Mouse (Mus musculus): ENCODE results near the gene Nostrin. TPM values are rescaled to one million over a fixed set of nuclear protein-coding genes. Genes with fewer than 3 reads are reported as not detected.

Nostrin gene
- 1.6 and 1.7 TPM in 2 replicates for polyA plus RNA-seq (2014; fragmentation: Nextera tagmentation; extraction: Ambion mirVana)

- 55% methylated on average over 15 of the region's 15 CpGs for WGBS
- Histone ChIP-seq H3K4me1 (ENCODE audit: control insufficient read depth, insufficient read depth, low read length) (no peaks in the 10 kb centered on the region), H3K4me3 (ENCODE audit: low read depth, low read length) (no peak within 1 kb of the TSS), H3K9ac (ENCODE audit: low read length) (no peak within 1 kb of the TSS), H3K4me2 (ENCODE audit: low read depth, severe bottlenecking) (no peak within 1 kb of the TSS), H3K36me3 (ENCODE audit: control insufficient read depth, insufficient read depth, low read length) (no peaks in the 10 kb centered on the region), H3K9me3 (ENCODE audit: control insufficient read depth, low read length) (no peaks in the 10 kb centered on the region), H3K27ac (replicated peaks; ENCODE audit: low read depth, low read length) (no peak within 1 kb of the TSS), H3K27me3 (ENCODE audit: control insufficient read depth, insufficient read depth, low read length) (no peaks in the 10 kb centered on the region)
- ATAC-seq (ENCODE audit: insufficient number of reproducible peaks, low FRiP score, low TSS enrichment, low read depth): no peak
- DNase-seq (ENCODE audit: low spot score): peak; percentile 25
These were observed at the start of gene Nostrin for GRCm38 (mm10) chr2:69135661-69136576. Gene Nostrin (plus strand): TSS chr2:69135800.

- ATAC-seq (ENCODE audit: insufficient number of reproducible peaks, low FRiP score, low TSS enrichment, low read depth) (no peak), DNase-seq (ENCODE audit: low spot score) (no peak)
- H3K27me3 ChIP-seq (ENCODE audit: control insufficient read depth, insufficient read depth, low read length): no peaks in the 10 kb centered on the region
- no peak overlapping the region for H3K27ac ChIP-seq (replicated peaks; ENCODE audit: low read depth, low read length)
- H3K9me3 ChIP-seq (ENCODE audit: control insufficient read depth, low read length): no peaks in the 10 kb centered on the region
- H3K9ac ChIP-seq (ENCODE audit: low read length): no peak overlapping the region
- no peaks in the 10 kb centered on the region for H3K4me1 ChIP-seq (ENCODE audit: control insufficient read depth, insufficient read depth, low read length)
- H3K4me2 ChIP-seq (ENCODE audit: low read depth, severe bottlenecking): no peak overlapping the region
- no peaks in the 10 kb centered on the region for H3K36me3 ChIP-seq (ENCODE audit: control insufficient read depth, insufficient read depth, low read length)
- no peak overlapping the region for H3K4me3 ChIP-seq (ENCODE audit: low read depth, low read length)
- WGBS: 87% methylated on average over 8 of the region's 8 CpGs
These were observed 48.9 kb upstream of the Nostrin start for GRCm38 (mm10) chr2:69086505-69087260.

- Histone ChIP-seq H3K4me2 (ENCODE audit: low read depth, severe bottlenecking) (no peak overlapping the region), H3K9me3 (ENCODE audit: control insufficient read depth, low read length) (no peaks in the 10 kb centered on the region), H3K4me1 (ENCODE audit: control insufficient read depth, insufficient read depth, low read length) (no peaks in the 10 kb centered on the region), H3K27me3 (ENCODE audit: control insufficient read depth, insufficient read depth, low read length) (no peaks in the 10 kb centered on the region), H3K27ac (replicated peaks; ENCODE audit: low read depth, low read length) (no peak overlapping the region), H3K36me3 (ENCODE audit: control insufficient read depth, insufficient read depth, low read length) (no peaks in the 10 kb centered on the region), H3K4me3 (ENCODE audit: low read depth, low read length) (no peak overlapping the region), H3K9ac (ENCODE audit: low read length) (no peak overlapping the region)
- no peak for DNase-seq (ENCODE audit: low spot score)
- no peak for ATAC-seq (ENCODE audit: insufficient number of reproducible peaks, low FRiP score, low TSS enrichment, low read depth)
These were observed 39.8 kb upstream of the Nostrin start for GRCm38 (mm10) chr2:69095836-69096235.

GRCm38 (mm10) chr2:69096821-69097220 is 38.8 kb upstream of the Nostrin start:
- DNase-seq (ENCODE audit: low spot score) (no peak), ATAC-seq (ENCODE audit: insufficient number of reproducible peaks, low FRiP score, low TSS enrichment, low read depth) (no peak)
- no peaks in the 10 kb centered on the region for H3K4me1 ChIP-seq (ENCODE audit: control insufficient read depth, insufficient read depth, low read length)
- WGBS: 91% methylated on average over 4 of the region's 4 CpGs
- H3K27me3 ChIP-seq (ENCODE audit: control insufficient read depth, insufficient read depth, low read length): no peaks in the 10 kb centered on the region
- H3K9ac ChIP-seq (ENCODE audit: low read length): no peak overlapping the region
- no peak overlapping the region for H3K27ac ChIP-seq (replicated peaks; ENCODE audit: low read depth, low read length)
- no peak overlapping the region for H3K4me3 ChIP-seq (ENCODE audit: low read depth, low read length)
- H3K36me3 ChIP-seq (ENCODE audit: control insufficient read depth, insufficient read depth, low read length): no peaks in the 10 kb centered on the region
- no peak overlapping the region for H3K4me2 ChIP-seq (ENCODE audit: low read depth, severe bottlenecking)
- H3K9me3 ChIP-seq (ENCODE audit: control insufficient read depth, low read length): no peaks in the 10 kb centered on the region

GRCm38 (mm10) chr2:69097526-69097925 is 38.1 kb upstream of the Nostrin start:
- ATAC-seq (ENCODE audit: insufficient number of reproducible peaks, low FRiP score, low TSS enrichment, low read depth) (no peak), DNase-seq (ENCODE audit: low spot score) (no peak)
- Histone ChIP-seq H3K4me1 (ENCODE audit: control insufficient read depth, insufficient read depth, low read length) (no peaks in the 10 kb centered on the region), H3K9ac (ENCODE audit: low read length) (no peak overlapping the region), H3K4me3 (ENCODE audit: low read depth, low read length) (no peak overlapping the region), H3K4me2 (ENCODE audit: low read depth, severe bottlenecking) (no peak overlapping the region), H3K9me3 (ENCODE audit: control insufficient read depth, low read length) (no peaks in the 10 kb centered on the region), H3K27ac (replicated peaks; ENCODE audit: low read depth, low read length) (no peak overlapping the region), H3K27me3 (ENCODE audit: control insufficient read depth, insufficient read depth, low read length) (no peaks in the 10 kb centered on the region), H3K36me3 (ENCODE audit: control insufficient read depth, insufficient read depth, low read length) (no peaks in the 10 kb centered on the region)
- 90% methylated on average over 2 of the region's 2 CpGs for WGBS

GRCm38 (mm10) chr2:69098701-69099100 is 36.9 kb upstream of the Nostrin start:
- H3K27me3 ChIP-seq (ENCODE audit: control insufficient read depth, insufficient read depth, low read length): no peaks in the 10 kb centered on the region
- 86% methylated on average over 3 of the region's 3 CpGs for WGBS
- H3K4me3 ChIP-seq (ENCODE audit: low read depth, low read length): no peak overlapping the region
- H3K4me1 ChIP-seq (ENCODE audit: control insufficient read depth, insufficient read depth, low read length): no peaks in the 10 kb centered on the region
- no peak for DNase-seq (ENCODE audit: low spot score)
- H3K9me3 ChIP-seq (ENCODE audit: control insufficient read depth, low read length): no peaks in the 10 kb centered on the region
- no peak overlapping the region for H3K27ac ChIP-seq (replicated peaks; ENCODE audit: low read depth, low read length)
- no peak for ATAC-seq (ENCODE audit: insufficient number of reproducible peaks, low FRiP score, low TSS enrichment, low read depth)
- no peak overlapping the region for H3K9ac ChIP-seq (ENCODE audit: low read length)
- no peak overlapping the region for H3K4me2 ChIP-seq (ENCODE audit: low read depth, severe bottlenecking)
- H3K36me3 ChIP-seq (ENCODE audit: control insufficient read depth, insufficient read depth, low read length): no peaks in the 10 kb centered on the region

GRCm38 (mm10) chr2:69099147-69099546 is 36.5 kb upstream of the Nostrin start:
- Histone ChIP-seq H3K27ac (replicated peaks; ENCODE audit: low read depth, low read length) (no peak overlapping the region), H3K36me3 (ENCODE audit: control insufficient read depth, insufficient read depth, low read length) (no peaks in the 10 kb centered on the region), H3K4me1 (ENCODE audit: control insufficient read depth, insufficient read depth, low read length) (no peaks in the 10 kb centered on the region), H3K4me2 (ENCODE audit: low read depth, severe bottlenecking) (no peak overlapping the region), H3K9me3 (ENCODE audit: control insufficient read depth, low read length) (no peaks in the 10 kb centered on the region), H3K4me3 (ENCODE audit: low read depth, low read length) (no peak overlapping the region), H3K27me3 (ENCODE audit: control insufficient read depth, insufficient read depth, low read length) (no peaks in the 10 kb centered on the region), H3K9ac (ENCODE audit: low read length) (no peak overlapping the region)
- 93% methylated on average over 7 of the region's 7 CpGs for WGBS
- no peak for DNase-seq (ENCODE audit: low spot score)
- ATAC-seq (ENCODE audit: insufficient number of reproducible peaks, low FRiP score, low TSS enrichment, low read depth): no peak

GRCm38 (mm10) chr2:69100706-69101105 is 34.9 kb upstream of the Nostrin start:
- ATAC-seq (ENCODE audit: insufficient number of reproducible peaks, low FRiP score, low TSS enrichment, low read depth) (no peak; the same call in 1 of the 2 replicates), DNase-seq (ENCODE audit: low spot score) (peak; percentile 49)
- WGBS: 31% methylated on average over 3 of the region's 3 CpGs

More at GRCm38 (mm10) chr2:69100706-69101105, 34.9 kb upstream of the Nostrin start:
- H3K9ac ChIP-seq (ENCODE audit: low read length): no peak overlapping the region
- H3K4me2 ChIP-seq (ENCODE audit: low read depth, severe bottlenecking): no peak overlapping the region
- no peak overlapping the region for H3K27ac ChIP-seq (replicated peaks; ENCODE audit: low read depth, low read length)
- H3K9me3 ChIP-seq (ENCODE audit: control insufficient read depth, low read length): no peaks in the 10 kb centered on the region
- no peaks in the 10 kb centered on the region for H3K36me3 ChIP-seq (ENCODE audit: control insufficient read depth, insufficient read depth, low read length)
- H3K27me3 ChIP-seq (ENCODE audit: control insufficient read depth, insufficient read depth, low read length): no peaks in the 10 kb centered on the region
- H3K4me3 ChIP-seq (ENCODE audit: low read depth, low read length): no peak overlapping the region
- H3K4me1 ChIP-seq (ENCODE audit: control insufficient read depth, insufficient read depth, low read length): no peaks in the 10 kb centered on the region

All from limb, embryonic 11.5 days (tissue).